Mouse (Mus musculus): ENCODE measurements around the gene Ube2o. TPM values are rescaled to one million over a fixed set of nuclear protein-coding genes. Genes with fewer than 3 reads are reported as not detected.

The Ube2o gene
- total and polyA plus RNA-seq, 2 experiments from 2014 or later, result 35.7 to 109 TPM

DNA sequence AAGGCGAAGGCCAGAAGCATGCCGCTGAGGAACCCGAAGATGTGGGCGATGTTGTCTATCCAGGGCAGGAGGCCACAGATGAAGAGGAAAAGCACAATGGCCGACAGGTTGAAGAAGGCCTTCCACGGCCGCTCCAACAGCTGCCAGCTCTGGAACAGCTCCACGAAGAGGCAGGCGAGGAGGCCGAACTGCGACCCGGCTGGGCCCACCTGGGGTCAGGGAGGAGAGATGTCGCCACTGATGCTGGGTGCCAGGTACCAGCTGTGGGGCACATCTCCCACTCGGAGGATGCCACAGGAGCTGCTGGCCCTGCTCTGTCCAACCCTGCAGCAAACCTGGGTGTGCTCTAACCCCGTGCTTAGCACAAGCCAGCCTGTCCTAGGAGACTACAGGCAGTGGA lies 18.0 kb upstream of the Ube2o start:
- no peak overlapping the region for H3K27ac ChIP-seq (ENCODE audit: low read depth, low read length)
- ATAC-seq (ENCODE audit: low FRiP score) (no peak), DNase-seq (ENCODE audit: low spot score) (no peak)
- H3K4me1 ChIP-seq (ENCODE audit: insufficient read depth, low read length), result no peaks in the 10 kb centered on the region
- 88% methylated on average over 15 of the region's 15 CpGs for WGBS
- no peaks in the 10 kb centered on the region for H3K27me3 ChIP-seq (ENCODE audit: insufficient read depth, low read length)
- no peaks in the 10 kb centered on the region for H3K9me3 ChIP-seq (ENCODE audit: low read length)
- no peak overlapping the region for H3K9ac ChIP-seq (replicated peaks; ENCODE audit: low read length, poor library complexity, severe bottlenecking)
- no peak overlapping the region for H3K4me3 ChIP-seq (ENCODE audit: low read depth, low read length)
- no peak overlapping the region for H3K4me2 ChIP-seq (ENCODE audit: low read depth, low read length, poor library complexity, severe bottlenecking)
- TF ChIP-seq CTCF (IDR thresholded peaks at IDR 0.05), result no peak
- no peaks in the 10 kb centered on the region for H3K36me3 ChIP-seq (ENCODE audit: insufficient read depth, low read length)

DNA sequence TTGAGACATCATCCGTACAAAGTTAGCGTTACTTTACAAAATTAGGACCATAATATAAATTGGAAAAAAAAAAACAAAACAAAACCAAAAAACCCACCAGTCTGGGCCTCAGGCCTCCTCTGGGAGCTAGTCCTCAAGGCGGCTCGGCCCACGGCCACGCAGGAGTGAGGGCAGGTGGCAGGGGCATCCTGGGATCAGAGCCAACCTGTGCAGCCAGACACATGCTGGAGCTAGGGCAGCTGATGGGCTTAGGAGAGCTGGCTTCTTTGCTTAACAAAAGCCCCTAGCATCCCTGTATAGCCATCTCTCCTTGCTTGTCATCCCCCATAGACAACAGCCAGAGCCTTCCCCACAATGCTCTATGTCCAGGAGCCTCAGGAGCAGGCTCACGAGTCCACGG lies 16.9 kb upstream of the Ube2o start:
- Histone ChIP-seq H3K9ac (replicated peaks; ENCODE audit: low read length, poor library complexity, severe bottlenecking) (no peak overlapping the region), H3K4me3 (ENCODE audit: low read depth, low read length) (no peak overlapping the region), H3K36me3 (ENCODE audit: insufficient read depth, low read length) (no peaks in the 10 kb centered on the region), H3K4me1 (ENCODE audit: insufficient read depth, low read length) (0 out of 2 replicates have a peak, but pooled peaks cover 2% of the 10 kb centered on the region), H3K4me2 (ENCODE audit: low read depth, low read length, poor library complexity, severe bottlenecking) (no peak overlapping the region), H3K9me3 (ENCODE audit: low read length) (no peaks in the 10 kb centered on the region), H3K27me3 (ENCODE audit: insufficient read depth, low read length) (no peaks in the 10 kb centered on the region), H3K27ac (ENCODE audit: low read depth, low read length) (no peak overlapping the region)
- ATAC-seq (ENCODE audit: low FRiP score) (no peak), DNase-seq (ENCODE audit: low spot score) (peak; percentile 48)
- TF ChIP-seq CTCF (IDR thresholded peaks at IDR 0.05), result no peak
- WGBS, result 78% methylated on average over 8 of the region's 8 CpGs

DNA sequence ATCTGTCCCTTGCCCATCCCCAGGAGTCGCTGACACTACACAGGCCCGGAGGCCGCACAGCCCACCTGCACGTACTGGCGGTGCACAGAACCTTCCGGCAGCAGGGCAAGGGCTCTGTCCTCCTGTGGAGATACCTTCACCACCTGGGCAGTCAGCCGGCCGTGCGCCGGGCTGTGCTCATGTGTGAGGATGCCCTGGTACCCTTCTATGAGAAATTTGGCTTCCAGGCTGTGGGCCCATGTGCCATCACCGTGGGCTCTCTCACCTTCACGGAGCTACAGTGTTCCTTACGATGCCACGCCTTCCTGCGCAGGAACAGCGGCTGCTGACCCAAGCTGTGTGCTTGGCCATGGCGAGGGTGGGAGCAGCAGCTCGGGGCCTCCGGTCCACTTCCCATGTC lies 15.5 kb upstream of the Ube2o start:
- Histone ChIP-seq H3K4me1 (ENCODE audit: insufficient read depth, low read length) (0 out of 2 replicates have a peak, but pooled peaks cover 3% of the 10 kb centered on the region), H3K36me3 (ENCODE audit: insufficient read depth, low read length) (no peaks in the 10 kb centered on the region), H3K9ac (replicated peaks; ENCODE audit: low read length, poor library complexity, severe bottlenecking) (no peak overlapping the region), H3K9me3 (ENCODE audit: low read length) (no peaks in the 10 kb centered on the region), H3K27me3 (ENCODE audit: insufficient read depth, low read length) (no peaks in the 10 kb centered on the region), H3K27ac (ENCODE audit: low read depth, low read length) (no peak overlapping the region), H3K4me2 (ENCODE audit: low read depth, low read length, poor library complexity, severe bottlenecking) (no peak overlapping the region), H3K4me3 (ENCODE audit: low read depth, low read length) (no peak overlapping the region)
- 88% methylated on average over 19 of the region's 19 CpGs for WGBS
- TF ChIP-seq CTCF (IDR thresholded peaks at IDR 0.05), result no peak
- no peak for ATAC-seq (ENCODE audit: low FRiP score)
- no peak for DNase-seq (ENCODE audit: low spot score)

DNA sequence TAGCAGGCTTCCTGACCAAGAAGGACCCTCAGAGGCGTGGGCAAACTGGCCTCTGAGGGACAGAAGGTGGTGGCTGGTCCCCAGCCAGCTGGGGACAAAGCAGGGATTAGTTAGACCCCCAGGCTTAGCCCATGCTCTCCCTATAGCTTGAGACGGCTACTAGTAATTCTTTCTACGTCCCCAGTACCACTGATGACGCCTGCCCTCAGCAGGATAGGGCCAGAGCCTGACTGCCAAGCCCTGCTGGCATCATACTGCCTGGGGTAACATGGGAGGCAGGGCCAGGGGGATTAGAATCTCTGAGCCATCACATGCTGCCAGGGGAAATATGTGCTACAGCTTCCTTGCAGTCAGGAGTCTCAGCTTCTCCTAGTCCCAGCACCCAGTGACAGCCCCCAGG lies 12.1 kb upstream of the Ube2o start:
- Histone ChIP-seq H3K9me3 (ENCODE audit: low read length) (no peaks in the 10 kb centered on the region), H3K9ac (replicated peaks; ENCODE audit: low read length, poor library complexity, severe bottlenecking) (no peak overlapping the region), H3K4me3 (ENCODE audit: low read depth, low read length) (no peak overlapping the region), H3K36me3 (ENCODE audit: insufficient read depth, low read length) (no peaks in the 10 kb centered on the region), H3K4me2 (ENCODE audit: low read depth, low read length, poor library complexity, severe bottlenecking) (no peak overlapping the region), H3K27me3 (ENCODE audit: insufficient read depth, low read length) (no peaks in the 10 kb centered on the region), H3K27ac (ENCODE audit: low read depth, low read length) (no peak overlapping the region), H3K4me1 (ENCODE audit: insufficient read depth, low read length) (0 out of 2 replicates have a peak, but pooled peaks cover 3% of the 10 kb centered on the region)
- ATAC-seq (ENCODE audit: low FRiP score), result no peak
- no peak for TF ChIP-seq CTCF (IDR thresholded peaks at IDR 0.05)
- DNase-seq (ENCODE audit: low spot score), result no peak
- 44% methylated on average over 4 of the region's 4 CpGs for WGBS

DNA sequence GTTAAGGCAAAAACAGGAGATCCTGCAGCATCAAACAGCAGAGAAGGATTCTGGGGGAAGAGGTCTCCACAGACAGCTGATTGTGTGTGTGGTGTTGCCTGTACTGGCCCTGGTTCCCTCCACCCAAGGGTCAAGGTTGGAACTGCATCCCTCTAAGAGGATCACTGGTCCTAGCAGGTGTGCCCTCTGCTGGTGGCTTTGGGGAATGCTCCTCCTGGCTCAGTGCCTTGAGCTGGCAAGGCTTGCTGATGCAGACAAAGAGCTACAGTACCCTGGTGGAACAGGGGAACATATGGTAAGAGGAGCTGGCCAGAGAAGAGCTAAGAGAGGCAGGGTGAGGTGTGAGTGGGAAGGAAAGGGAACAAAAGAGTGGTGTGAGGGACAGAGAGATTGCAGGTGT lies 11.2 kb upstream of the Ube2o start:
- Histone ChIP-seq H3K27me3 (ENCODE audit: insufficient read depth, low read length) (no peaks in the 10 kb centered on the region), H3K9ac (replicated peaks; ENCODE audit: low read length, poor library complexity, severe bottlenecking) (no peak overlapping the region), H3K4me3 (ENCODE audit: low read depth, low read length) (no peak overlapping the region), H3K9me3 (ENCODE audit: low read length) (no peaks in the 10 kb centered on the region), H3K4me2 (ENCODE audit: low read depth, low read length, poor library complexity, severe bottlenecking) (no peak overlapping the region), H3K36me3 (ENCODE audit: insufficient read depth, low read length) (no peaks in the 10 kb centered on the region), H3K4me1 (ENCODE audit: insufficient read depth, low read length) (0 out of 2 replicates have a peak, but pooled peaks cover 3% of the 10 kb centered on the region), H3K27ac (ENCODE audit: low read depth, low read length) (0 out of 2 replicates have a peak overlapping the region, but pooled peaks have one; percentile 26)
- ATAC-seq (ENCODE audit: low FRiP score) (peak; percentile 76), DNase-seq (ENCODE audit: low spot score) (peak; percentile 97)
- TF ChIP-seq CTCF (IDR thresholded peaks at IDR 0.05), result peak; percentile 99

DNA sequence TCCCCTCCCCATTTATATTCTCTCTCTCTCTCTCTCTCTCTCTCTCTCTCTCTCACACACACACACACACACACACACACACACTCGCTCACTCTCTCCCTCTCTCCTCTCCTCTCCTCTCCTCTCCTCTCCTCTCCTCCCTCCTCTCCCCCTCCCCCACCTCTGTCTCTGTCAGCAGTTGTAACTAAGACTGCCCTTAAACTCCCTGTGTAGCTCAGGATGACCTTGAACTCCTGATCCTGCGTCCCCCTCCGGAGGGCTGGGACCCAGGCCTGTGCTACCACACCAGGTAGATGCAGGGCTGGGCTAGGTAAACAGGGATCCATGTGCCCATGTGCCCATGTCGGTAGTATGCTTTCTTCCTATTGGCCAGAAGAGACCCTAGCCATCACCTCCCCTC lies 10.4 kb upstream of the Ube2o start:
- Histone ChIP-seq H3K9ac (replicated peaks; ENCODE audit: low read length, poor library complexity, severe bottlenecking) (no peak overlapping the region), H3K9me3 (ENCODE audit: low read length) (no peaks in the 10 kb centered on the region), H3K36me3 (ENCODE audit: insufficient read depth, low read length) (no peaks in the 10 kb centered on the region), H3K27ac (ENCODE audit: low read depth, low read length) (no peak overlapping the region), H3K4me1 (ENCODE audit: insufficient read depth, low read length) (0 out of 2 replicates have a peak, but pooled peaks cover 3% of the 10 kb centered on the region), H3K4me3 (ENCODE audit: low read depth, low read length) (no peak overlapping the region), H3K27me3 (ENCODE audit: insufficient read depth, low read length) (no peaks in the 10 kb centered on the region), H3K4me2 (ENCODE audit: low read depth, low read length, poor library complexity, severe bottlenecking) (no peak overlapping the region)
- no peak for TF ChIP-seq CTCF (IDR thresholded peaks at IDR 0.05)
- ATAC-seq (ENCODE audit: low FRiP score) (no peak), DNase-seq (ENCODE audit: low spot score) (no peak)
- WGBS, result 77% methylated on average over 4 of the region's 4 CpGs

Measured in midbrain, postnatal 0 days (tissue).